Mouse (Mus musculus): ENCODE measurements around the gene Tm9sf2. TPM values are rescaled to one million over a fixed set of nuclear protein-coding genes. Genes with fewer than 3 reads are reported as not detected.
"Not testable (repeated sequence)": the region's sequence is repeated elsewhere in the genome, so short reads cannot be mapped to it uniquely, and the experiment has no call there.

The Tm9sf2 gene
- polyA plus RNA-seq (2011; ENCODE audit: insufficient read depth, insufficient read length, low replicate concordance, missing spikeins): 17.1 and 22.3 TPM in 2 replicates

DNA sequence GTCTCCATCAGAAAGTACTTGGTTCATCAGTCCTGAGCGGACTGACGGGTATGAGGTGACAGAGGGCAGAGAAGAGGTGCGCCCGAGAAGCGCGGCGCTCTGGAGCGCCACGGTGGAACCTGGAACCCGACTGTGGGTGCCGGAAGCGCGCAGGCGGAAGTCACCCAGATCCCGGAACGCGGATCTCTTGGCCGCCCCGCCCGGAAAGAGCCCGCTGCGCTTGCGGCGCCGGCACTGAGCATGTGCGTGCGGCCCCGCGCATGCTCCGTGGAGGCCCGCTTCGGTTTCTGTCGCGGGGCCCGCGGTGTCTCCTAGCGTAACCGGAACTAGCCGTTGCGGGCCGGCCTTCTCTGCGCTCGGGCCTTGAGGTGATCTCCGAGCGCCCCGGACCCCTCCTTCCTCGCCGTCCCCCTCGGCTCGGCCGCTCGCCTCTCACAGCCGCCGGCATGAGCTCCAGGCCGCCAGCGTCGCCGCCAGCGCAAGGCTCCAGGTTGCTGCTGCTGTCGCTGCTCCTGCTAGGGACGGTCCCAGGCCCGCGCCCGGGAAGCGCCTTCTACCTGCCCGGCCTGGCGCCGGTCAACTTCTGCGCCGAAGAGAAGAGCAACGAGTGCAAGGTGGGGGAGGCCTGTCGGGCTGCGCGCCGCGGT lies at the start of gene Tm9sf2:
TSS of gene Tm9sf2 (plus strand) at position 217 of the 647 bp plus-strand sequence.
- Histone ChIP-seq H3K27ac (ENCODE audit: control insufficient read depth, insufficient read depth, low read depth, low read length, poor library complexity) (peak within 1 kb of the TSS; percentile 97), H3K4me1 (ENCODE audit: control insufficient read depth, insufficient read depth, low read length) (peaks cover 3% of the 10 kb centered on the region; the same call in 1 of the 2 replicates), H3K4me3 (replicated peaks; ENCODE audit: control insufficient read depth, low read depth, low read length) (peak within 1 kb of the TSS; percentile 96)
- no peak for TF ChIP-seq CTCF (IDR thresholded peaks at IDR 0.05; ENCODE audit: control insufficient read depth, insufficient read depth, low read length)
- peak; percentile 97; the same call in 1 of the 2 replicates for TF ChIP-seq POLR2A (IDR thresholded peaks at IDR 0.05; ENCODE audit: borderline replicate concordance, control insufficient read depth, low read depth, low read length)
- under 1% methylated on average over 75 of the region's 76 CpGs for WGBS

DNA sequence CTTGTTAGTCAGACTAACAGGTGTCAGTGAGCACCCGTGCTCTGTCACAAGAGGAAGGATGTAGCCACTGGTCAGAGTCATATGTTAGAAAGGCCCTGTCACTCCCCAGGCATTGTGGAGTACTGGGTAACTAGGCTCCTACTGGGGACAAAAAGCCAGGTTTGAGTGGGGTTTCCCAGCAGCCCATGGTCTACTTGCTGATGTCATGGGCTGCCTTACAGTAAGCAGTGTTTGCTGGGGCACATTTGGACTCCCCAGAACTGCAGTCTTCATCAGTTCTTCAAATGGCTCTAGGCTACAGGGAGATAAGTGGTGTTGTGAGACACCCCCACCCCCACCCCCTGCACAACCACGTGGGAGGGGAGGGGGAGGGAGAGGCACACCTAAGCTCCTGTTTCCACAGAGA lies 48.9 kb upstream of the Tm9sf2 start:
- 5% methylated on average over 2 of the region's 2 CpGs for WGBS
- TF ChIP-seq CTCF (IDR thresholded peaks at IDR 0.05; ENCODE audit: control insufficient read depth, insufficient read depth, low read length) (no peak), POLR2A (IDR thresholded peaks at IDR 0.05; ENCODE audit: borderline replicate concordance, control insufficient read depth, low read depth, low read length) (no peak)
- peak overlapping the region; percentile 0; the same call in 1 of the 2 replicates for H3K27ac ChIP-seq (ENCODE audit: control insufficient read depth, insufficient read depth, low read depth, low read length, poor library complexity)
- no peak overlapping the region for H3K4me3 ChIP-seq (replicated peaks; ENCODE audit: control insufficient read depth, low read depth, low read length)
- H3K4me1 ChIP-seq (ENCODE audit: control insufficient read depth, insufficient read depth, low read length): peaks cover 11% of the 10 kb centered on the region

DNA sequence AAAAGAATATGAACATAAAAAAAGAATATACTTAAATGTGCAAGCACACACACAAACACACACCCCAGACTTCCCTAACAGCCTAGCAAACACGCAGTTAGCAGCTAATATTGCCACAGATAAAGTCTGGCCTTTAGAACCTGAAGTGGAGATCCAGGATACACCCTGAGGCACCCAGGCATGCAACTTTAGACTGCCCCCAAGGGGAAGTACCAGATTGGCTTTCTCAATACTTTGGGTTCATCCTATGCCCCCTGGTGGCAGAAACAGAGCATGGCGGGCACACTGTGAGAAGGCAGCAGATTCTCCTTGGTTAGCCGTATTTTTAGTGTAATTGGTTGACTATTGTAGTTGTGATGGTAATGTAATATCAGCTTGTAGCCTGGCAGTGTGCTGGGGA lies 46.2 kb upstream of the Tm9sf2 start:
- H3K27ac ChIP-seq (ENCODE audit: control insufficient read depth, insufficient read depth, low read depth, low read length, poor library complexity): no peak overlapping the region
- no peak overlapping the region for H3K4me3 ChIP-seq (replicated peaks; ENCODE audit: control insufficient read depth, low read depth, low read length)
- H3K4me1 ChIP-seq (ENCODE audit: control insufficient read depth, insufficient read depth, low read length): peaks cover 13% of the 10 kb centered on the region
- TF ChIP-seq CTCF (IDR thresholded peaks at IDR 0.05; ENCODE audit: control insufficient read depth, insufficient read depth, low read length): peak; percentile 87
- no peak for TF ChIP-seq POLR2A (IDR thresholded peaks at IDR 0.05; ENCODE audit: borderline replicate concordance, control insufficient read depth, low read depth, low read length)
- under 1% methylated on average over 3 of the region's 3 CpGs for WGBS

DNA sequence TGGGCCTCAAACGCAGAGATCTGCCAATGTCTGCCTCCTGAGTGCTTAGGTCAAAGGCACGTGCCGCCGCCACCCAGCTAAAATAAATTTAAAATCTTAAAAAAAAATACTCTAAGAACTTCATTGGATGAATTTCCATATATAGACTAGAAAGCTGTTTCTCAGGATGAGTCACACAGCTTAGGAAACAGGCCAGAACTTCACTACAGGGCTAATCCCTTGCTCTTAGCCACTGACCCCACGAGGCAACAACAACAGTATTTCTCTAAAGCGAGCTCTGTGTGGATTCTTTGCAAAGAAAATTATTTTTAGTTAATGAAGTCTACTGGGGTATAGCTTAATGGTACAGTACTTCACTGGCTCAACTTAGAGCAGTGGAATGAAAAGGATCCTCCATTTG lies 45.5 kb upstream of the Tm9sf2 start:
- Histone ChIP-seq H3K4me1 (ENCODE audit: control insufficient read depth, insufficient read depth, low read length) (peaks cover 16% of the 10 kb centered on the region), H3K4me3 (replicated peaks; ENCODE audit: control insufficient read depth, low read depth, low read length) (no peak overlapping the region), H3K27ac (ENCODE audit: control insufficient read depth, insufficient read depth, low read depth, low read length, poor library complexity) (peak overlapping the region; percentile 0; the same call in 1 of the 2 replicates)
- no peak for TF ChIP-seq POLR2A (IDR thresholded peaks at IDR 0.05; ENCODE audit: borderline replicate concordance, control insufficient read depth, low read depth, low read length)
- TF ChIP-seq CTCF (IDR thresholded peaks at IDR 0.05; ENCODE audit: control insufficient read depth, insufficient read depth, low read length): no peak
- WGBS: 90% methylated on average over 6 of the region's 6 CpGs

DNA sequence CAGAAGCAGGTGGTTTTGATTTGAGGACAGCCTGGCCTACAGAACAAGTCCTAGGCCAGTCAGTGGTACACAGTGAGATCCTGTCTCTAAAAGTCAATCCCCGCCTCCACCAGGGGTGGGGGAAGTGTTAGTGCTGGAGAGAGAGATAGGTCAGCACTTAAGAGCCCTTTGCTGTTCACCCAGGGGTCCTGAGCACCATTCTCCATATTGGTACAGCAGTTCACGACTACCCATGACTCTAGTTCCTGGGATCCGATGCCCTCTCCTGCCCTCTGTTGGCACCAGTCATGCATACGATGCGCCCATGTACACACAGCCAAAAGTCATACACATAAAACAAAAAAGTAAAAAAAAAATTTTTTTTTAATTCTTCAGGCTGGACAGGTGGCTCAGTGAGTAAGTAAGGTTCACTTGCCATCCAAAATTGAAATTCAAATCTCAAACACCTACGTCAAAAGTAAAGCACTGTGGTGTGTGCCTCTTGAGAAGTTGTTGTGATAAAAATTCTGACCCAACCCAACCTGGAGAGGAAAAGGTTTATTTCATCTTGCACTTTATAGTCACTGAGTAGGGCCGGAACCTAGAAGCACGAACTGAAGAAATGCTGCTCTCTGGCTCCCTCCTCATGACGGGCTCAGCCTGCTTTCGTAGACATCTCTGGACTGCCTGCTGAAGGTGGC lies 44.3 kb upstream of the Tm9sf2 start:
- Histone ChIP-seq H3K4me3 (replicated peaks; ENCODE audit: control insufficient read depth, low read depth, low read length) (no peak overlapping the region), H3K27ac (ENCODE audit: control insufficient read depth, insufficient read depth, low read depth, low read length, poor library complexity) (peak overlapping the region; percentile 38), H3K4me1 (ENCODE audit: control insufficient read depth, insufficient read depth, low read length) (peaks cover 21% of the 10 kb centered on the region)
- WGBS: 74% methylated on average over 10 of the region's 10 CpGs
- peak; percentile 45; the same call in 1 of the 2 replicates for TF ChIP-seq CTCF (IDR thresholded peaks at IDR 0.05; ENCODE audit: control insufficient read depth, insufficient read depth, low read length)
- TF ChIP-seq POLR2A (IDR thresholded peaks at IDR 0.05; ENCODE audit: borderline replicate concordance, control insufficient read depth, low read depth, low read length): no peak

DNA sequence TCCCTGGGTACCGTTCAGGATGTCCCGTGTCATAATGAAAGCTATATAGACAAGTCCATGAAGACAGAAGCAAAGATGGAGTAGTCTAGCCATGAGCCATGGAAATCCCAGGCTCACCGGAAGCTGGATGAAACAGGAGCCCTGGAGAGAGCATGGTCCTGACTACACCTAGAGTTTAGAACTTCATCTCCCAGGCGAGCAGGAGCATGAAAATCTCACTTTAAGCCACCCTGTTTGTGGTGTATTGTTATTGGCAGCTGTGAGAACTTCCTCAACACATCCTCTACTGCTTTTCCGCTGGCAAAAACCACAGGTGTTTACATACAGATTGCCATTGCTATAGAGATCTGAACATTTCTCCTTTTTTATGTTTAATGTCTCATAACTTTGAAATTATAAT lies 43.2 kb upstream of the Tm9sf2 start:
- peaks cover 14% of the 10 kb centered on the region for H3K4me1 ChIP-seq (ENCODE audit: control insufficient read depth, insufficient read depth, low read length)
- H3K27ac ChIP-seq (ENCODE audit: control insufficient read depth, insufficient read depth, low read depth, low read length, poor library complexity): peak overlapping the region; percentile 86
- 9% methylated on average over 5 of the region's 5 CpGs for WGBS
- no peak for TF ChIP-seq POLR2A (IDR thresholded peaks at IDR 0.05; ENCODE audit: borderline replicate concordance, control insufficient read depth, low read depth, low read length)
- no peak for TF ChIP-seq CTCF (IDR thresholded peaks at IDR 0.05; ENCODE audit: control insufficient read depth, insufficient read depth, low read length)
- no peak overlapping the region for H3K4me3 ChIP-seq (replicated peaks; ENCODE audit: control insufficient read depth, low read depth, low read length)

DNA sequence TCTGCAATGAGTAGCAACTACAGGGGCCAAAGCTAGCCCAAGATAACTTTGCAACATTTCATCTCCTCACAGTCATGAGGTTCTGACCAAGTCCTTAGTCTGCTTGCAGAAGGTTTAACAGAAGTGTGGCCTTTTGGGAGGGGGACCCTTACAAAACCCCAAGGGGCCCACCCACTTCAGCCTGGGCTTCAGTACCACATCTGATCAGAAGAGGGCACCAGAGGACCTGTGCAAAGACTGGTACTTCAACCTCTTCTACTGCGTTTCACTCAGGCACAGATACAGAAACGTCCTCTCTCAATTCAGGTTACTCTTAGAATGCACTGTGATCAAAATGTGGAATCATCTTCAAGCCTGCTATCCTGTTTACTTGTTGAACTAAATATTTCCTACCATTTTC lies 42.3 kb upstream of the Tm9sf2 start:
- peaks cover 14% of the 10 kb centered on the region for H3K4me1 ChIP-seq (ENCODE audit: control insufficient read depth, insufficient read depth, low read length)
- 1% methylated on average over 2 of the region's 2 CpGs for WGBS

DNA sequence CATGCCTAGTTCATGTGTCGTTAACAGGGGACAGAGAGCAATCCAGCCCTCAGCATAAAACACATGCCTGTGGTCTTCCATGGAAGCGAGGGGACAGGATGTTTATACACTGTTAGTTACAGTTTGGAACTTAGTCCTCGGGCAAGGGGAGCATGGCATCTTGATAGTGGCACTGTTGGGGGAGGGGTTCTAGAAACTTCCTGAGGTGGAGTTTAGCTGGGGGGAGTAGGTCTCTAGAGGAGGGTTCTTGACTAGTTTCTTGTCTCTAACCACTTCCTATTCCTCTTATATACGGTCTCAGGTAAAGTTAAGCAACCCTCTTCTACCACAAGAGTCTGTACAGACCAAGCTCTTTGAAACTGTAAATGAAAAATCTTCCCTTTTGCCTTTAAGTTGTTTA lies 40.6 kb upstream of the Tm9sf2 start:
- Histone ChIP-seq H3K4me3 (replicated peaks; ENCODE audit: control insufficient read depth, low read depth, low read length) (no peak overlapping the region), H3K4me1 (ENCODE audit: control insufficient read depth, insufficient read depth, low read length) (peaks cover 14% of the 10 kb centered on the region), H3K27ac (ENCODE audit: control insufficient read depth, insufficient read depth, low read depth, low read length, poor library complexity) (peak overlapping the region; percentile 85; the same call in 1 of the 2 replicates)
- no peak for TF ChIP-seq POLR2A (IDR thresholded peaks at IDR 0.05; ENCODE audit: borderline replicate concordance, control insufficient read depth, low read depth, low read length)
- WGBS: 7% methylated on average over 4 of the region's 4 CpGs

More for the DNA sequence above, 42.3 kb upstream of the Tm9sf2 start:
- TF ChIP-seq CTCF (IDR thresholded peaks at IDR 0.05; ENCODE audit: control insufficient read depth, insufficient read depth, low read length): peak; percentile 74
- no peak for TF ChIP-seq POLR2A (IDR thresholded peaks at IDR 0.05; ENCODE audit: borderline replicate concordance, control insufficient read depth, low read depth, low read length)
- Histone ChIP-seq H3K4me3 (replicated peaks; ENCODE audit: control insufficient read depth, low read depth, low read length) (no peak overlapping the region), H3K27ac (ENCODE audit: control insufficient read depth, insufficient read depth, low read depth, low read length, poor library complexity) (peak overlapping the region; percentile 43; the same call in 1 of the 2 replicates)

DNA sequence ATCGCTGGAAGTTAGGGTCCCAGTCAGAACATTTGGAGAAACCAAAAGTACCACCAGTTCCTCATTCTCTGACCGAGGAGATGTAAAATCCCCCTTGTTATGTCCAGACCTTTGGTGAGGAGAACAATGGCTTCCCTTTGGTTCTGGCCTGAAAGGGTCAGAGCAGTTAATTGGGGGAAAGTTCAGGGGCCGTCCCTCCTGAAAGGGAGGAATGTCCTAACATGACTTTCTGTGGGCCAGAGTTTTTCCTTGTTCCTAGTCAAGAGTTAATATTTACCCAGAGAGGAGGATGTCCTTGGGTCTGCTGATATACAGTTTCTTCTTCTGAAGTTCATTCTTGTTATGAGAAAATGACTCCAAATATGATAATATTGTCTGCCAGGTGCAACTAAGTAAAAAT lies 38.8 kb upstream of the Tm9sf2 start:
- not testable (repeated sequence) for H3K4me3 ChIP-seq (replicated peaks; ENCODE audit: control insufficient read depth, low read depth, low read length); H3K27ac ChIP-seq (ENCODE audit: control insufficient read depth, insufficient read depth, low read depth, low read length, poor library complexity)
- H3K4me1 ChIP-seq (ENCODE audit: control insufficient read depth, insufficient read depth, low read length): peaks cover 15% of the 10 kb centered on the region
- WGBS: 26% methylated on average over 3 of the region's 3 CpGs

All from bone marrow, adult 2 months (tissue).